Mouse (Mus musculus): ENCODE data around the gene Ccdc63. TPM values are rescaled to one million over a fixed set of nuclear protein-coding genes. Genes with fewer than 3 reads are reported as not detected.
"Not testable (repeated sequence)": the region's sequence is repeated elsewhere in the genome, so short reads cannot be mapped to it uniquely, and the experiment has no call there.

Ccdc63 gene
- not detected in 2 replicates for total RNA-seq (2014; rRNA removed; ENCODE audit: low replicate concordance)
- polyA plus RNA-seq (2015; fragmentation: Nextera tagmentation; extraction: Ambion mirVana): 0.26 and 0.27 TPM in 2 replicates

- no peaks in the 10 kb centered on the region for H3K9me3 ChIP-seq (replicated peaks; ENCODE audit: control insufficient read depth, low read length)
- no peak within 1 kb of the TSS for H3K4me2 ChIP-seq (ENCODE audit: low read depth, low read length)
- DNase-seq (ENCODE audit: low spot score): no peak
- H3K4me3 ChIP-seq (ENCODE audit: low read depth, low read length): no peak within 1 kb of the TSS
- TF ChIP-seq EP300 (IDR thresholded peaks at IDR 0.05; ENCODE audit: low read depth) (no peak), CTCF (IDR thresholded peaks at IDR 0.05; ENCODE audit: low read depth) (no peak)
- H3K27me3 ChIP-seq (ENCODE audit: control insufficient read depth, insufficient read depth, low read length): no peaks in the 10 kb centered on the region
- 95% methylated on average over 3 of the region's 3 CpGs for WGBS
- H3K9ac ChIP-seq (replicated peaks; ENCODE audit: low read depth, low read length): no peak within 1 kb of the TSS
- no peaks in the 10 kb centered on the region for H3K36me3 ChIP-seq (replicated peaks; ENCODE audit: control insufficient read depth, insufficient read depth, low read length)
- H3K27ac ChIP-seq (ENCODE audit: low read depth): no peak within 1 kb of the TSS
- no peak for ATAC-seq (ENCODE audit: insufficient read depth, low read depth)
- H3K4me1 ChIP-seq (ENCODE audit: control insufficient read depth, insufficient read depth): peaks cover 22% of the 10 kb centered on the region
These were observed at the start of gene Ccdc63 for GRCm38 (mm10) chr5:122140723-122141122. Ccdc63 (minus strand) TSS chr5:122140823.

DNA sequence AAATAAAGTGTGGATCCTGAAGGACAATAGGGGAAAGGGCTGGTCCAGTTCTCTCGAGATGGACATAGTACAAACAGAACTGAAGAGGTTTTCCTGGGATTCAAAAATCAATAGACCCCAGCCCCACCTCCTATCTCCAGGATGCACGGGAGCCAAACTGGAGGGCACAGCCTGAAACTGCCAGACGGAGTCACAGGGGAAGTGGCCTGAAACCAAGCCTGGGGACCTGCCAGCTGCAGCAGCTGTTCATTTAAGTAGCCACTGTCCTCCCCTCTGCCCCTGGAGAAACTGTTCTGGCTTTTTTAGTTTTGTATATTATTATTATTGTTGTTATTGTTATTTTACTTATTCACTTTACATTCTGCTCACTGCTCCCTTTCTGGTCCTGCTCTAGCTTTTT is 48.5 kb upstream of the Ccdc63 start:
- Histone ChIP-seq H3K27ac (ENCODE audit: low read depth) (no peak overlapping the region), H3K36me3 (replicated peaks; ENCODE audit: control insufficient read depth, insufficient read depth, low read length) (no peaks in the 10 kb centered on the region), H3K9me3 (replicated peaks; ENCODE audit: control insufficient read depth, low read length) (no peaks in the 10 kb centered on the region), H3K4me3 (ENCODE audit: low read depth, low read length) (no peak overlapping the region), H3K27me3 (ENCODE audit: control insufficient read depth, insufficient read depth, low read length) (no peaks in the 10 kb centered on the region), H3K4me2 (ENCODE audit: low read depth, low read length) (no peak overlapping the region), H3K9ac (replicated peaks; ENCODE audit: low read depth, low read length) (no peak overlapping the region), H3K4me1 (ENCODE audit: control insufficient read depth, insufficient read depth) (no peaks in the 10 kb centered on the region)
- no peak for TF ChIP-seq EP300 (IDR thresholded peaks at IDR 0.05; ENCODE audit: low read depth)
- no peak for TF ChIP-seq CTCF (IDR thresholded peaks at IDR 0.05; ENCODE audit: low read depth)
- 28% methylated on average over 3 of the region's 3 CpGs for WGBS
- ATAC-seq (ENCODE audit: insufficient read depth, low read depth) (no peak), DNase-seq (ENCODE audit: low spot score) (no peak)

DNA sequence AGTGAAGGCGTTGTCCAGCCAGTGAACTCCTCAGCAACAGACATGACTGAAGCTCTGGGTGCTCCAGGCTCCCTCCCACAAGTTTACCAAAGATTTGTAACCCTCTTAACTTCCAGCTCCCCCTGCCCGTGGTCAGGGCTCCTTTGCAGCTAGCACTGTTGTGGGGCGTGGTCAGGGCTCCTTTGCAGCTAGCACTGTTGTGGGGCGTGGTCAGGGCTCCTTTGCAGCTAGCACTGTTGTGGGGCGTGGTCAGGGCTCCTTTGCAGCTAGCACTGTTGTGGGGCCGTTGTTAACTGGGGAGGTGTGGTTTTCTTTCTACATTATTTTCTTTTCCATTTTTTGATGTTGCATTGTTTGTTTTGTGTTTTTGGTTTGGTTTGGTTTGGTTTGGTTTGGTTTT is 44.2 kb upstream of the Ccdc63 start:
- H3K4me3 ChIP-seq (ENCODE audit: low read depth, low read length); H3K9me3 ChIP-seq (replicated peaks; ENCODE audit: control insufficient read depth, low read length); H3K36me3 ChIP-seq (replicated peaks; ENCODE audit: control insufficient read depth, insufficient read depth, low read length); H3K9ac ChIP-seq (replicated peaks; ENCODE audit: low read depth, low read length); H3K4me2 ChIP-seq (ENCODE audit: low read depth, low read length); H3K27me3 ChIP-seq (ENCODE audit: control insufficient read depth, insufficient read depth, low read length); DNase-seq (ENCODE audit: low spot score); H3K27ac ChIP-seq (ENCODE audit: low read depth); ATAC-seq (ENCODE audit: insufficient read depth, low read depth); H3K4me1 ChIP-seq (ENCODE audit: control insufficient read depth, insufficient read depth): not testable (repeated sequence)
- WGBS: 90% methylated on average over 6 of the region's 6 CpGs

GRCm38 (mm10) chr5:122184283-122184806 is 43.7 kb upstream of the Ccdc63 start:
- H3K4me3 ChIP-seq (ENCODE audit: low read depth, low read length): no peak overlapping the region
- no peaks in the 10 kb centered on the region for H3K36me3 ChIP-seq (replicated peaks; ENCODE audit: control insufficient read depth, insufficient read depth, low read length)
- no peaks in the 10 kb centered on the region for H3K27me3 ChIP-seq (ENCODE audit: control insufficient read depth, insufficient read depth, low read length)
- H3K9ac ChIP-seq (replicated peaks; ENCODE audit: low read depth, low read length): no peak overlapping the region
- DNase-seq (ENCODE audit: low spot score) (no peak), ATAC-seq (ENCODE audit: insufficient read depth, low read depth) (no peak)
- no peaks in the 10 kb centered on the region for H3K4me1 ChIP-seq (ENCODE audit: control insufficient read depth, insufficient read depth)
- 73% methylated on average over 7 of the region's 7 CpGs for WGBS
- no peaks in the 10 kb centered on the region for H3K9me3 ChIP-seq (replicated peaks; ENCODE audit: control insufficient read depth, low read length)
- TF ChIP-seq CTCF (IDR thresholded peaks at IDR 0.05; ENCODE audit: low read depth) (no peak), EP300 (IDR thresholded peaks at IDR 0.05; ENCODE audit: low read depth) (no peak)
- no peak overlapping the region for H3K4me2 ChIP-seq (ENCODE audit: low read depth, low read length)
- H3K27ac ChIP-seq (ENCODE audit: low read depth): no peak overlapping the region; the same call in 1 of the 2 replicates

DNA sequence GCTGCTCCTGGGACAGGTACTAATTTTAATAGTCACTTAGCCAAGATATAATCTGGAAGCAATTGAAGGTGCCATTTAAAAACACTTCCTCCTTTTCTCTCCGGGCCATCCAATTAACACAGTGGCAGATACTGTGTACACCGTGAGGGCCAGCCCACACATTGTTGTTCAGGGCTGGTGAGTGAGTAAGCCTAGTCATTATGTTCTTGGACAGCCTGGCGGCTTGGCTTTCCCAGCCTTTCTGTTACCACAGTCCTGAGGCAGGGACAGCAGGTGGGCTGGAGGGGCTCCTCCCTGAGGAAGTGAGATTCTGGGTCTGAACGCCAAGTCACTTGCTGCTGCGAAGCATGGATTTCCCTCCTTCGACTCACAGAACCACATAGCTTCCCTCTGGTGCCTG is 39.0 kb upstream of the Ccdc63 start:
- Histone ChIP-seq H3K9me3 (replicated peaks; ENCODE audit: control insufficient read depth, low read length) (no peaks in the 10 kb centered on the region), H3K4me2 (ENCODE audit: low read depth, low read length) (no peak overlapping the region), H3K36me3 (replicated peaks; ENCODE audit: control insufficient read depth, insufficient read depth, low read length) (peaks cover 16% of the 10 kb centered on the region), H3K27ac (ENCODE audit: low read depth) (no peak overlapping the region), H3K4me1 (ENCODE audit: control insufficient read depth, insufficient read depth) (no peaks in the 10 kb centered on the region), H3K27me3 (ENCODE audit: control insufficient read depth, insufficient read depth, low read length) (no peaks in the 10 kb centered on the region), H3K9ac (replicated peaks; ENCODE audit: low read depth, low read length) (no peak overlapping the region), H3K4me3 (ENCODE audit: low read depth, low read length) (no peak overlapping the region)
- no peak for DNase-seq (ENCODE audit: low spot score)
- no peak for TF ChIP-seq EP300 (IDR thresholded peaks at IDR 0.05; ENCODE audit: low read depth)
- no peak for TF ChIP-seq CTCF (IDR thresholded peaks at IDR 0.05; ENCODE audit: low read depth)
- ATAC-seq (ENCODE audit: insufficient read depth, low read depth): no peak
- WGBS: 48% methylated on average over 6 of the region's 6 CpGs

- H3K4me1 ChIP-seq (ENCODE audit: control insufficient read depth, insufficient read depth): no peaks in the 10 kb centered on the region
- no peaks in the 10 kb centered on the region for H3K27me3 ChIP-seq (ENCODE audit: control insufficient read depth, insufficient read depth, low read length)
- TF ChIP-seq CTCF (IDR thresholded peaks at IDR 0.05; ENCODE audit: low read depth): peak; percentile 66
- TF ChIP-seq EP300 (IDR thresholded peaks at IDR 0.05; ENCODE audit: low read depth): no peak
- ATAC-seq (ENCODE audit: insufficient read depth, low read depth): peak; percentile 83
- no peak overlapping the region for H3K4me2 ChIP-seq (ENCODE audit: low read depth, low read length)
- peaks cover 40% of the 10 kb centered on the region for H3K36me3 ChIP-seq (replicated peaks; ENCODE audit: control insufficient read depth, insufficient read depth, low read length)
- no peak for DNase-seq (ENCODE audit: low spot score)
- 29% methylated on average over 1 of the region's 1 CpGs for WGBS
- no peaks in the 10 kb centered on the region for H3K9me3 ChIP-seq (replicated peaks; ENCODE audit: control insufficient read depth, low read length)
- no peak overlapping the region for H3K4me3 ChIP-seq (ENCODE audit: low read depth, low read length)
- no peak overlapping the region for H3K27ac ChIP-seq (ENCODE audit: low read depth)
- no peak overlapping the region for H3K9ac ChIP-seq (replicated peaks; ENCODE audit: low read depth, low read length)
These were observed 35.8 kb upstream of the Ccdc63 start for GRCm38 (mm10) chr5:122176398-122176797.

All from heart, postnatal 0 days (tissue).